Mouse (Mus musculus): ENCODE measurements at regions not wholly inside any gene's neighbourhood (a gene's known extent, or its start where the extent isn't known, plus 50 kb on each side); places are given as distances from the start of the nearest gene placed in this dataset.

- peak; percentile 7 for DNase-seq
These were observed 81.9 kb downstream of the Tm2d3 start for GRCm38 (mm10) chr7:65772845-65773244.

GRCm38 (mm10) chr7:65773948-65774347 lies 83.0 kb downstream of the Tm2d3 start:
- DNase-seq = no peak

GRCm38 (mm10) chr7:65774388-65775015 lies 83.5 kb downstream of the Tm2d3 start:
- DNase-seq = no peak

- no peak for DNase-seq
These were observed 84.0 kb downstream of the Tm2d3 start for GRCm38 (mm10) chr7:65775016-65775415.

- DNase-seq = no peak
These were observed 81.7 kb upstream of the Pcsk6 start for GRCm38 (mm10) chr7:65779716-65780372.

- no peak for DNase-seq
These were observed 80.8 kb upstream of the Pcsk6 start for GRCm38 (mm10) chr7:65780578-65781370.

GRCm38 (mm10) chr7:65782024-65782423 lies 79.5 kb upstream of the Pcsk6 start:
- no peak for DNase-seq

- no peak for DNase-seq
These were observed 77.8 kb upstream of the Pcsk6 start for GRCm38 (mm10) chr7:65783773-65784172.

GRCm38 (mm10) chr7:65786916-65787315 lies 74.6 kb upstream of the Pcsk6 start:
- DNase-seq = no peak

GRCm38 (mm10) chr7:65787849-65788248 lies 73.7 kb upstream of the Pcsk6 start:
- DNase-seq = no peak

GRCm38 (mm10) chr7:65790264-65790663 lies 71.3 kb upstream of the Pcsk6 start:
- DNase-seq = no peak

- DNase-seq = no peak
These were observed 69.2 kb upstream of the Pcsk6 start for GRCm38 (mm10) chr7:65792187-65792823.

GRCm38 (mm10) chr7:65802306-65802705 lies 59.2 kb upstream of the Pcsk6 start:
- DNase-seq = no peak

GRCm38 (mm10) chr7:65802806-65803205 lies 58.7 kb upstream of the Pcsk6 start:
- no peak for DNase-seq

- DNase-seq = no peak
These were observed 57.9 kb upstream of the Pcsk6 start for GRCm38 (mm10) chr7:65803422-65804303.
